Mouse (Mus musculus) forebrain, embryonic 10.5 days (tissue): ENCODE data around the gene Fam122b. TPM values are rescaled to one million over a fixed set of nuclear protein-coding genes. Genes with fewer than 3 reads are reported as not detected.

Experiments used
- DNase-seq: peaks from one replicate; pipeline ENCODE4 v3.0.0-alpha.2; 2017; ENCODE audit warnings: low spot score; ENCODE audit errors: extremely low spot score
- H3K27ac ChIP-seq: fragments of 300-500 bp; sonication (generic); 2 replicates; pipeline ENCODE4 v1.5.1; 2016; ENCODE audit warnings: mild to moderate bottlenecking
- H3K27me3 ChIP-seq: fragments of 300-500 bp; sonication (generic); 2 replicates; pipeline ENCODE4 v1.6.1; 2016; ENCODE audit warnings: mild to moderate bottlenecking; ENCODE audit not compliant: poor library complexity, severe bottlenecking
- H3K36me3 ChIP-seq: fragments of 300-500 bp; sonication (generic); replicated peaks from 2 replicates; pipeline ENCODE4 v1.6.1; 2016; ENCODE audit warnings: mild to moderate bottlenecking, moderate library complexity
- H3K4me1 ChIP-seq: fragments of 300-500 bp; sonication (generic); 2 replicates; pipeline ENCODE4 v1.6.1; 2016
- H3K4me3 ChIP-seq: fragments of 300-500 bp; sonication (generic); 2 replicates; pipeline ENCODE4 v1.5.1; 2016; ENCODE audit warnings: mild to moderate bottlenecking, moderate library complexity
- H3K9me3 ChIP-seq: fragments of 300-500 bp; sonication (generic); 2 replicates; pipeline ENCODE4 v1.6.1; 2016; ENCODE audit warnings: mild to moderate bottlenecking, moderate library complexity
- WGBS: fragments of 180-500 bp; shearing (Covaris S2); methylation state at CpG from one replicate; pipeline ENCODE4 v1.1.7; 2016; 5-methylcytosine and 5-hydroxymethylcytosine counted together
- polyA plus RNA-seq: library from polyadenylated mRNA; unstranded; fragments of >200 nt; fragmentation: Nextera tagmentation; extraction: Ambion mirVana; gene quantifications from 2 replicates; pipeline ENCODE4 v1.2.1, GENCODE M21; 2016

Fam122b gene
- polyA plus RNA-seq, 1 experiment from 2014 or later, result 7.4 TPM

GRCm38 (mm10) chrX:53224353-53224944 is 45.2 kb downstream of the Fam122b start:
- Histone ChIP-seq H3K9me3 (no peaks in the 10 kb centered on the region), H3K27ac (no peak overlapping the region), H3K36me3 (no peaks in the 10 kb centered on the region), H3K4me3 (no peak overlapping the region), H3K4me1 (no peaks in the 10 kb centered on the region; the same call in 1 of the 2 replicates), H3K27me3 (peaks cover 3% of the 10 kb centered on the region; the same call in 1 of the 2 replicates)
- 70% methylated on average over 6 of the region's 6 CpGs for WGBS
- DNase-seq, result no peak

- no peak for DNase-seq
- Histone ChIP-seq H3K36me3 (no peaks in the 10 kb centered on the region), H3K4me1 (no peaks in the 10 kb centered on the region; the same call in 1 of the 2 replicates), H3K27me3 (peaks cover 3% of the 10 kb centered on the region; the same call in 1 of the 2 replicates), H3K27ac (no peak overlapping the region), H3K4me3 (no peak overlapping the region), H3K9me3 (no peaks in the 10 kb centered on the region)
- WGBS, result 80% methylated on average over 9 of the region's 9 CpGs
Measured at GRCm38 (mm10) chrX:53220855-53221254, 48.8 kb downstream of the Fam122b start.

- Histone ChIP-seq H3K4me1 (peaks cover 14% of the 10 kb centered on the region), H3K9me3 (no peaks in the 10 kb centered on the region)
- no peak for DNase-seq
Measured at GRCm38 (mm10) chrX:53214557-53215229, 54.9 kb downstream of the Fam122b start.

GRCm38 (mm10) chrX:53213838-53214237 is 55.8 kb downstream of the Fam122b start:
- Histone ChIP-seq H3K4me3 (no peak overlapping the region), H3K9me3 (no peaks in the 10 kb centered on the region), H3K27ac (no peak overlapping the region), H3K36me3 (no peaks in the 10 kb centered on the region), H3K27me3 (no peaks in the 10 kb centered on the region), H3K4me1 (peaks cover 22% of the 10 kb centered on the region)
- 95% methylated on average over 2 of the region's 2 CpGs for WGBS
- DNase-seq, result no peak

More at GRCm38 (mm10) chrX:53214557-53215229, 54.9 kb downstream of the Fam122b start:
- H3K4me3 ChIP-seq, result no peak overlapping the region
- WGBS, result 75% methylated on average over 7 of the region's 7 CpGs
- H3K36me3 ChIP-seq, result no peaks in the 10 kb centered on the region
- no peak overlapping the region for H3K27ac ChIP-seq
- no peaks in the 10 kb centered on the region for H3K27me3 ChIP-seq

GRCm38 (mm10) chrX:53212485-53212884 is 57.1 kb downstream of the Fam122b start:
- DNase-seq, result no peak
- no peaks in the 10 kb centered on the region for H3K36me3 ChIP-seq
- peaks cover 12% of the 10 kb centered on the region; the same call in 1 of the 2 replicates for H3K27me3 ChIP-seq
- no peaks in the 10 kb centered on the region for H3K9me3 ChIP-seq
- H3K4me1 ChIP-seq, result peaks cover 22% of the 10 kb centered on the region
- H3K27ac ChIP-seq, result peak overlapping the region; percentile 58; the same call in 1 of the 2 replicates
- WGBS, result 55% methylated on average over 9 of the region's 9 CpGs
- H3K4me3 ChIP-seq, result no peak overlapping the region

GRCm38 (mm10) chrX:53211756-53212483 is 57.7 kb downstream of the Fam122b start:
- WGBS, result 46% methylated on average over 7 of the region's 7 CpGs
- Histone ChIP-seq H3K4me3 (no peak overlapping the region), H3K4me1 (peaks cover 22% of the 10 kb centered on the region), H3K9me3 (no peaks in the 10 kb centered on the region), H3K27ac (peak overlapping the region; percentile 58), H3K27me3 (peaks cover 12% of the 10 kb centered on the region; the same call in 1 of the 2 replicates), H3K36me3 (no peaks in the 10 kb centered on the region)
- no peak for DNase-seq

GRCm38 (mm10) chrX:53209431-53209830 is 60.2 kb downstream of the Fam122b start:
- H3K4me1 ChIP-seq, result peaks cover 22% of the 10 kb centered on the region
- H3K27ac ChIP-seq, result 0 out of 2 replicates have a peak overlapping the region, but pooled peaks have one; percentile 56
- WGBS, result 60% methylated on average over 7 of the region's 7 CpGs
- no peak overlapping the region for H3K4me3 ChIP-seq
- no peaks in the 10 kb centered on the region for H3K9me3 ChIP-seq
- no peaks in the 10 kb centered on the region for H3K36me3 ChIP-seq
- peaks cover 12% of the 10 kb centered on the region; the same call in 1 of the 2 replicates for H3K27me3 ChIP-seq
- DNase-seq, result no peak

GRCm38 (mm10) chrX:53204690-53205311 is 64.8 kb downstream of the Fam122b start:
- WGBS, result 70% methylated on average over 3 of the region's 3 CpGs
- Histone ChIP-seq H3K36me3 (no peaks in the 10 kb centered on the region), H3K27ac (no peak overlapping the region), H3K4me1 (peaks cover 8% of the 10 kb centered on the region), H3K27me3 (peaks cover 15% of the 10 kb centered on the region; the same call in 1 of the 2 replicates), H3K4me3 (no peak overlapping the region), H3K9me3 (no peaks in the 10 kb centered on the region)
- DNase-seq, result no peak

- no peak overlapping the region for H3K27ac ChIP-seq
- no peak overlapping the region for H3K4me3 ChIP-seq
- no peaks in the 10 kb centered on the region for H3K4me1 ChIP-seq
- 90% methylated on average over 5 of the region's 5 CpGs for WGBS
- no peaks in the 10 kb centered on the region for H3K36me3 ChIP-seq
- DNase-seq, result no peak
- H3K27me3 ChIP-seq, result peaks cover 3% of the 10 kb centered on the region; the same call in 1 of the 2 replicates
- no peaks in the 10 kb centered on the region for H3K9me3 ChIP-seq
Measured at GRCm38 (mm10) chrX:53201616-53202015, 68.0 kb downstream of the Fam122b start.

- Histone ChIP-seq H3K27ac (no peak overlapping the region), H3K4me1 (no peaks in the 10 kb centered on the region), H3K36me3 (no peaks in the 10 kb centered on the region), H3K4me3 (no peak overlapping the region), H3K27me3 (peaks cover 3% of the 10 kb centered on the region; the same call in 1 of the 2 replicates), H3K9me3 (no peaks in the 10 kb centered on the region)
- WGBS, result 90% methylated on average over 4 of the region's 4 CpGs
- DNase-seq, result no peak
Measured at GRCm38 (mm10) chrX:53197681-53198080, 71.9 kb downstream of the Fam122b start.

- DNase-seq, result no peak
- no peaks in the 10 kb centered on the region for H3K36me3 ChIP-seq
- H3K27ac ChIP-seq, result no peak overlapping the region
- H3K27me3 ChIP-seq, result no peaks in the 10 kb centered on the region
- no peaks in the 10 kb centered on the region for H3K9me3 ChIP-seq
- no peak overlapping the region for H3K4me3 ChIP-seq
- 49% methylated on average over 5 of the region's 5 CpGs for WGBS
- H3K4me1 ChIP-seq, result no peaks in the 10 kb centered on the region
Measured at GRCm38 (mm10) chrX:53196392-53196791, 73.2 kb downstream of the Fam122b start.
